Mouse (Mus musculus): ENCODE results near the gene Ovca2.

The Ovca2 gene

GRCm38 (mm10) chr11:75157037-75157436 lies 21.6 kb downstream of the Ovca2 start:
- peak in 1 of 2 experiments; percentile 20 for DNase-seq (ENCODE audit: inconsistent age in 2 of 2, low spot score in 1 of 2)

- no peak for DNase-seq (ENCODE audit: inconsistent age in 2 of 2, low spot score in 1 of 2)
Measured at GRCm38 (mm10) chr11:75156416-75156815, 22.2 kb downstream of the Ovca2 start.

GRCm38 (mm10) chr11:75155985-75156384 lies 22.6 kb downstream of the Ovca2 start:
- DNase-seq (ENCODE audit: inconsistent age in 2 of 2, low spot score in 1 of 2): no peak

- peak in 1 of 2 experiments; percentile 11 for DNase-seq (ENCODE audit: inconsistent age in 2 of 2, low spot score in 1 of 2)
Measured at GRCm38 (mm10) chr11:75154053-75154585, 24.5 kb downstream of the Ovca2 start.

- peak; percentile 50 to 70 for DNase-seq (ENCODE audit: inconsistent age in 2 of 2, low spot score in 1 of 2)
Measured at GRCm38 (mm10) chr11:75152603-75153557, 25.8 kb downstream of the Ovca2 start.

GRCm38 (mm10) chr11:75150346-75150745 lies 28.3 kb downstream of the Ovca2 start:
- DNase-seq (ENCODE audit: inconsistent age in 2 of 2, low spot score in 1 of 2): no peak

GRCm38 (mm10) chr11:75148332-75149035 lies 30.2 kb downstream of the Ovca2 start:
- DNase-seq (ENCODE audit: inconsistent age in 2 of 2, low spot score in 1 of 2): no peak

GRCm38 (mm10) chr11:75147846-75148168 lies 30.8 kb downstream of the Ovca2 start:
- DNase-seq (ENCODE audit: inconsistent age in 2 of 2, low spot score in 1 of 2): peak; percentile 19 to 49

GRCm38 (mm10) chr11:75147106-75147845 lies 31.4 kb downstream of the Ovca2 start:
- peak; percentile 50 to 74 for DNase-seq (ENCODE audit: inconsistent age in 2 of 2, low spot score in 1 of 2)

- DNase-seq (ENCODE audit: inconsistent age in 2 of 2, low spot score in 1 of 2): no peak
Measured at GRCm38 (mm10) chr11:75145841-75146240, 32.8 kb downstream of the Ovca2 start.

GRCm38 (mm10) chr11:75142749-75143148 lies 35.9 kb downstream of the Ovca2 start:
- no peak for DNase-seq (ENCODE audit: inconsistent age in 2 of 2, low spot score in 1 of 2)

- DNase-seq (ENCODE audit: inconsistent age in 2 of 2, low spot score in 1 of 2): no peak
Measured at GRCm38 (mm10) chr11:75141913-75142312, 36.7 kb downstream of the Ovca2 start.

- DNase-seq (ENCODE audit: inconsistent age in 2 of 2, low spot score in 1 of 2): no peak
Measured at GRCm38 (mm10) chr11:75141038-75141437, 37.6 kb downstream of the Ovca2 start.

- DNase-seq (ENCODE audit: inconsistent age in 2 of 2, low spot score in 1 of 2): peak; percentile 23 to 56
Measured at GRCm38 (mm10) chr11:75140431-75140830, 38.2 kb downstream of the Ovca2 start.

- peak; percentile 57 to 85 for DNase-seq (ENCODE audit: inconsistent age in 2 of 2, low spot score in 1 of 2)
Measured at GRCm38 (mm10) chr11:75139122-75139963, 39.3 kb downstream of the Ovca2 start.

GRCm38 (mm10) chr11:75136666-75137398 lies 41.8 kb downstream of the Ovca2 start:
- peak; percentile 65 to 83 for DNase-seq (ENCODE audit: inconsistent age in 2 of 2, low spot score in 1 of 2)

GRCm38 (mm10) chr11:75135358-75135757 lies 43.3 kb downstream of the Ovca2 start:
- DNase-seq (ENCODE audit: inconsistent age in 2 of 2, low spot score in 1 of 2): peak; percentile 7 to 59

GRCm38 (mm10) chr11:75134485-75135068 lies 44.1 kb downstream of the Ovca2 start:
- DNase-seq (ENCODE audit: inconsistent age in 2 of 2, low spot score in 1 of 2): peak in 1 of 2 experiments; percentile 7

- DNase-seq (ENCODE audit: inconsistent age in 2 of 2, low spot score in 1 of 2): peak; percentile 42 to 60
Measured at GRCm38 (mm10) chr11:75133951-75134350, 44.7 kb downstream of the Ovca2 start.

All from adrenal gland, adult (tissue).